Mouse (Mus musculus) granulocyte monocyte progenitor cell, adult 5-6 weeks (primary cell): Measurements from ENCODE around the gene Clcc1. TPM values are rescaled to one million over a fixed set of nuclear protein-coding genes. Genes with fewer than 3 reads are reported as not detected.
A peak's percentile ranks its signal among the peaks of the same experiment; 100 is the strongest.
"Not testable (repeated sequence)": the region's sequence is repeated elsewhere in the genome, so short reads cannot be mapped to it uniquely, and the experiment has no call there.

ENCODE experiments used
- ATAC-seq: replicated peaks from 2 replicates; pipeline ENCODE4 v1.8.0; 2016; ENCODE audit warnings: mild to moderate bottlenecking, moderate TSS enrichment, inconsistent platforms; ENCODE audit not compliant: poor library complexity, severe bottlenecking
- total RNA-seq, 2 experiments: library from RNA; stranded (forward) in 1 of 2; stranded (reverse) in 1 of 2; fragments of 200-712, 200-1000 nt in 1 of 2; fragments of >200 nt in 1 of 2; fragmentation: Nextera tagmentation in 1 of 2; gene quantifications; 2 replicates each; pipeline ENCODE4 v1.2.3; 2014 to 2017

Clcc1 gene
- total RNA-seq (2014; fragmentation: Nextera tagmentation) (44.7 and 67.1 TPM in 2 replicates), total RNA-seq (2017) (68.1 and 92.5 TPM in 2 replicates)

DNA sequence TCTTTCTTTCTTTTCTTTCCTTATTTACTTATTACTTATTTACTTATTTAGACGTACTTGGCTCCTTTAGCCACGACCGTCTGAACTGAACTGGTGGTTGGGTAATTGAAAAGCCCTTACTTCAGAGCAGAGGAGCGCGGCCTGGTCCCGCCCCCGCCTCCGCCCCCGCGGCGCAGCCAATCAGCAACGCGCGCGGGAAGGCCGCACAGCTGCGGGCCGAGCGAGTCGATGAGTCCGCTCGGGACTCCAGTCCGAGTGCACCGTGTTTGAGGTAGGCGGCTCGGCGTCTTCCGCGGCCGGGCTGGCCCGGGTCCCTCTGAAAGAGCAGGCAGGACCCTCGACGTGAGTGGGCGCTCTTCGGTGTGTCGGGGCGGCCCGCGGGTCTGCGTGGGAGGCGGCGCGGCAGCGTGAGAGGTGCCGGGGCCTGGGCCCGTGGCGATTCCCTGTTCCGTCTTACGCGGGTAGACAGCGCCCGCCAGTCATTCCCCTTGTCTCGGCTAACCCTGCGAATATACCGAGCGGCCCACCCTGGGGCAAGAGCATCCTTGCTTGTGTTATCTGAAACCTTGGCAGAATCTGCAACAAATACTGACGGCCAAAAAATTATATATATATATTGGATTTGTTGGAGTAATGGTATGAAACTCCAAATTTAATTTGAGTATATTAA is at the start of gene Clcc1:
Gene Clcc1 (plus strand): TSS at position 204 of the 670 bp plus-strand sequence.
- ATAC-seq = peak; percentile 97

GRCm38 (mm10) chr3:108608906-108609305 is 44.8 kb upstream of the Clcc1 start:
- peak; percentile 59 for ATAC-seq

DNA sequence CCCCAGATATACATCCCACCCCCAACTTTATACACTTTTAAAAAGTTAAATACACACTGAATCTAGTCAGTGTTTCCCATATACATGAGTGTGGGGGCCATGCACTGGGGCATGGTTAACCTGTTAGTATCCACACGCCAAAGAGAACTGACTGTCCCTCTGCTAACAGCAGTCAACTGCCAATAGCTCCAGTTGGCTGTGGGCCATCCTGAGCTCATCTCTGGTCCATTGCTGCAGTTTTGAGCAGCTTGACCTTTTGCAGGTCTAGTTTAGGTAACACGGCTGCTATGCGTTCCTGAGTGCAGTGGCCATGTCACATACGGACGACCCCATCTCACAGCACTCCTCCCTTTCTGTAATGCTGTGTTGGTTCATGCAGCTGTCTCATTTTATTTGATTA is 19.0 kb upstream of the Clcc1 start:
- no peak for ATAC-seq

GRCm38 (mm10) chr3:108639412-108639811 is 14.3 kb upstream of the Clcc1 start:
- no peak for ATAC-seq

GRCm38 (mm10) chr3:108640998-108641397 is 12.7 kb upstream of the Clcc1 start:
- no peak for ATAC-seq

DNA sequence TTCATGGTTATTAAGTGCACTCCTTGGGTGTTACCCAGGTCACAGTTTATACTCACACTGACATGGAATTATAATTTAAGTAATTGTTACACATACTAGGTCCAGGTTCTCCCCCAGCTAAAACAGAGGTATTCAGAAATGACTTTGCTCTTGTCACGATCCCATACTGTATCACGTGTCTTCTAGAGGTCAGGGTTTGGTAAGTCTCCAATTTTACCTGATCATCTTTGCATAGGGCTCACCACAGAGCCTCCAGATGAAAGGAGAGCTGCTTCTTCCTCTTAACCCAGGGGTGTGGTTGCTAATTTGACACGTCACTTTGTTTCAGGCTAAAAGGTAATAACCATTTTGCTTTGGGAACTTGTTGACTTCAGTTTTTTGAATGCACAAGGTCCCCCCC is 8.9 kb upstream of the Clcc1 start:
- ATAC-seq = no peak

- ATAC-seq = no peak
These were observed 7.7 kb upstream of the Clcc1 start for GRCm38 (mm10) chr3:108646036-108646435.

- not testable (repeated sequence) for ATAC-seq
These were observed 6.0 kb upstream of the Clcc1 start for GRCm38 (mm10) chr3:108647681-108648080.

GRCm38 (mm10) chr3:108652866-108653642 is 659 bp upstream of the Clcc1 start:
- 0 out of 2 replicates have a peak, but pooled peaks have one; percentile 26 for ATAC-seq

DNA sequence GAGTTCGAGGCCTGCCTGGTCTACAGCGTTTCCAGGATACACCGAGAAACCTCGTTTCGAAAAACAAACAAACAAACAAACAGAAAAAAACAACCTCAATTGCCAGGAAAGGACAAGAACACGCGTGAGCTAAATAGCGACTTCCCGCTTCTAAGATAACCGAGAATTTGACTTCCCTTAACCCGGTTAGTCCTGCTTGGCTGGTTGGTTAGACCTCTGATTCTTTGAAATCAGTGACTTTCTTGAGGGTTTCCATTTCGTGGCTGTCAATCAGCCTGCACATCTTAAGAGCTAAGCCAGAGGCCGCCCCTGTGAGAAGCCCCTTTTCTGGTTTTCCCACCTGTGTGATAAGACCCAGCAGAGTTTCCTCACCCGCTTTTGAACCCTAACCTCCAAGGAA is 853 bp downstream of the Clcc1 start:
- ATAC-seq = peak; percentile 17; the same call in 1 of the 2 replicates

DNA sequence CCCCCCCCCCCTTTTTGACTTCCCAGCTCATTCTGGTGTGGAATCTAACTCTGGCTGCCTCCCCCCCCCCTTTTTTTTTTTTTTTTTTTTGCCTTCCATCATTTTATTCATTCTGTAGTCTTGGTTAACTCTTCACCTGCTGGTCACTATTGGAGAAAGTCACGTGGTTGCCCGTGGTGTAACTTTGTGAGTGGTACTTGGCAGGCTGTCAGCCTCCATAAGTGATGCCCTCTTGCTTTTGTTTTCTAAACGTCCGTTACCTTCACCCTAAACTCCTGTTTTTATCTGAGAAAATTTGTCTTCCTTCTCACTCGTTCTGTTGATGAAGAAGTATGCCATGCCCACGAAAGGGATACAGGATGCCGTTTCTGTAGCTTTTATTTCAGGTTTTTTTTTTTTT is 1.8 kb downstream of the Clcc1 start:
- ATAC-seq = no peak

GRCm38 (mm10) chr3:108658612-108659011 is 4.9 kb downstream of the Clcc1 start:
- no peak for ATAC-seq

- ATAC-seq = no peak
These were observed 7.2 kb downstream of the Clcc1 start for GRCm38 (mm10) chr3:108660941-108661340.

GRCm38 (mm10) chr3:108676616-108677015 is 22.9 kb downstream of the Clcc1 start:
- no peak for ATAC-seq

DNA sequence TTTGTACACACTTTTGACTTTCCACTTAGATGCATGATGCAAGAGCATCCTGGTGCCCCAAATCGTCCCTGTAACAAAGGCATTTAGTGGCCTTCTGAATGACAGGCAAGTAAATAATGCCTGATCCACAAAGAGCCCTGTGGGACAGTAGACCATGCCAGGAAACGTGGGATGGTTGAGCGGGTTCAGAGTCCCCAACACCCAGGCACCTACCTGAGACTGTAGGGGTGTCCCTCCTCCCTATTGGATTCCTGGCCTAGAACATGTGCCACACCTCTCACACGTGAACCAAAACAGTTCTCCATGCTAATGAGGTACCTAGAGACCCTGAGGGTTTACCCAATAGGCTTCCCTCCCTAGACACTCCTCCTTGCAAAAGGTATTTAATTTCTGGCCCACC is 27.3 kb downstream of the Clcc1 start:
- ATAC-seq = no peak

DNA sequence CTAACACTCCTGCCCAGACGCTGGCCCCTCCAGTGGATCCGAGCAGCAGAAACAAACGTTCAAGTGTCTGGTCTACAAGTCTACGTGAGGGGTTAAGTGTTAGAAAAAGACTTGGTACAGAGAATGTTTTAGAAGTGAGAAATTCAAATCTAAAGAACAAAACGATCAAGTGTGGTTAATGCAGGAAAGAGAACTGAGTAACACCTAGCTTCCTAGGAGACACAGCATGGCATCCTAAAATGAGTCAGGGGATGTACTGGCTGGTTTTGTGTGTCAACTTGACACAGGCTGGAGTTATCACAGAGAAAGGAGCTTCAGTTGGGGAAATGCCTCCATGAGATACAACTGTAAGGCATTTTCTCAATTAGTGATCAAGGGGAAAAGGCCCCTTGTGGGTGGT is 29.9 kb downstream of the Clcc1 start:
- not testable (repeated sequence) for ATAC-seq

DNA sequence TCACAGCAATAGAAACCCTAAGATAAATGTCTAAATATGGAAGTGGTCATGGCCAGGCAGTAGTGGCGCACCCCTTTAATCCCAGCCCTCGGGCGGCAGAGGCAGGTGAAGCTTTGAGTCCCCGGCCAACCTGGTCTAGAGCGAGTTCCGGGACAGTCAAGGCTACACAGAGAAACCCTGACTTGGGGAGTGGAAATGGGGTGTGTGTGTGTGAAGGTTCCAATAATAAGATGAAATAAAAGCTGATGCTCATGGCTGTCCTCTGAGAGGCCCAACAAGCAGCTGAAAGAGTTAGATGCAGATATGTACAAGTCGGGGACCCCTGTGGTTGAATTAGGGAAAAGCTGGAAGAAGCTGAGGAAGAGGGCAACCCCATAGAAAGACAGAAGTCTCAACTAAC is 32.0 kb downstream of the Clcc1 start:
- ATAC-seq = no peak

DNA sequence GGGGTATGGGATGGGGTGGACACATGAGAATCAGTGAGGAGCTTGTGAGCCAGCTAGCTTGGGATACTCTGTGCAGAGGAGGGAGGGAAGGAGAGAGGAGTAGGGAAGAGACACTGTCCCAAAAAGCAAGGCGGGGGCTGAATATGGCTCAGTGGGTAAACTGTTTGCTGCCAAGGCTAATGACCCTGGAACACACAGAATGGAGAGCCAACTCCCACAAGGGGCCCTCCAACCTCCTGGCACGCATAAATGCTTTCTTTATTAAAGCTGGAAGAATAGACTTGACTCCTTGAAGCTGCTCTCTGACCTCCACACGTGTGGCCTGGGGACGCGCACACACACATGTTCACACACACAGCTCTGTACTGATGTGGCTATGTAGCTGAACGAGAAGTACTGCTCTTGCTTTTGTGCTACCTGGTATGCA is 35.3 kb downstream of the Clcc1 start:
- ATAC-seq = no peak

DNA sequence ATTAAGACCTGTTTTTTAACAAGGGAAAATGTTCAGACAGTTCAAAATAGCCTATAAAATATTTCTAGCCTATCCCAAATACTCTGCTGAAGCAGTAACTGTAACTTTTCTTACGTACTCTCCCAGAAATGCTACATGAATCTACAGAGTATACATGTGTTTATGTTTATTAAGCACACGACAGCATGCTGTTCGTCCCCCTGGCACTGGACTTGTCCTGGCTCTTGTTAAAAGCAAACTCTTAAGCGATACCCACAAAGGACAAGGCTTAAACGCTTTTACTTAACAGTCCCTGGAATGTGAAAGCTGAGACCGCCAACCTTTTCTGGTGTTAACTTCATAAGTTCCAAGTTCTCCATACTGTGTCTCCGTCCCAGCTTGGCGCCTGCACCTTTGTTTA is 35.7 kb downstream of the Clcc1 start:
- no peak for ATAC-seq

DNA sequence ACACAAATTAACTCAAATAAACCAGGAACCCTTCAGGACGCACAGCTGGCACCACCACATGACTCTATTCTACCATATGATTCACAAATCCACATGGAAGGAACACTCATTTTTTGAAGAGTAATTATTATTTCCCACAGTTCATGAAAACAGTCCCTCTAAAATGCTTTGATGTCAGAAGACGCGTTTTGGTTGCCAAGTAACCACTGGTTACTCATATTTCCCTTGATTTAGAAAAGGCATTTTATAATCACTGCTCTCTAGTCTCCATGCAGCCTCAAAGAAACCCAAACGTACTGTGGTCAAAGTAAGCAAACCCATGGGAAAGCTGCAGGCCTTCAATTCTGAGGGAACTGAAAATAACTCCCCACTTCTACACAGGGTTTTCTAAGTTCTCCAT is 36.3 kb downstream of the Clcc1 start:
- no peak for ATAC-seq

GRCm38 (mm10) chr3:108694321-108694720 is 40.6 kb downstream of the Clcc1 start:
- no peak for ATAC-seq

DNA sequence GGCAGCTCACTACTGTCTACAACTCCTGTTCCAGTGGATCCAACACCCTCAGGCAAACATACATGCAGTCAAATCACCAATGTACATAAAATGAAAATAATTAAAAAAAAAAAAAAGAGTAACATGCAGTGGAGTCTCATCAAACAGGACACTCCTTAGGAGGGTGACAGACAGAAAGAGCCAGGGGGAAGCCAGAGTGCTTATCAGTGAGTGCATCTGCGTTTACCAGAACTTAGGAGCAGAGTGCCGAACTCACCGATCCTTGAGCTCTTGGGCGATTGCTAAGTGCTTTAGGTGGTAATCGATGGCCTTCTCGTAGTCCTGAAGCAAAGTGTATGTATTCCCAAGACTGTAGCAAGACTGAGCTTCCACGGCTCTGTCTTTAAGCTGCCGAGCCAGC is 44.9 kb downstream of the Clcc1 start:
- ATAC-seq = no peak
